Mouse (Mus musculus): Measurements from ENCODE around the gene Tmem177. TPM values are rescaled to one million over a fixed set of nuclear protein-coding genes. Genes with fewer than 3 reads are reported as not detected.

Tmem177 gene
- polyA plus RNA-seq, 1 experiment from 2014 or later, result 6.2 TPM

Other genes with a start within 250 kb of the Tmem177 start
- 2.8 and 3.7 TPM in 2 replicates for gene Ptpn4, start 75.6 kb downstream of the Tmem177 start, polyA plus RNA-seq (2015; fragmentation: Nextera tagmentation; extraction: Ambion mirVana)
- gene Cfap221, start 84.0 kb upstream of the Tmem177 start, polyA plus RNA-seq (2015; fragmentation: Nextera tagmentation; extraction: Ambion mirVana), result not detected in 2 replicates
- gene Sctr, start 93.7 kb upstream of the Tmem177 start, polyA plus RNA-seq (2015; fragmentation: Nextera tagmentation; extraction: Ambion mirVana), result 0.09 TPM in 2 replicates
- 14.7 and 16.6 TPM in 2 replicates for gene Tmem37, start 160.9 kb upstream of the Tmem177 start, polyA plus RNA-seq (2015; fragmentation: Nextera tagmentation; extraction: Ambion mirVana)
- gene Dbi, start 207.9 kb upstream of the Tmem177 start, polyA plus RNA-seq (2015; fragmentation: Nextera tagmentation; extraction: Ambion mirVana), result 621 and 734 TPM in 2 replicates
- 11.7 and 12.0 TPM in 2 replicates for gene 3110009E18Rik, start 208.0 kb upstream of the Tmem177 start, polyA plus RNA-seq (2015; fragmentation: Nextera tagmentation; extraction: Ambion mirVana)